Mouse (Mus musculus) CH12.LX (cell line): ENCODE measurements at regions not wholly inside any gene's neighbourhood (a gene's known extent, or its start where the extent isn't known, plus 50 kb on each side); places are given as distances from the start of the nearest gene placed in this dataset.

Experiments
- DNase-seq: peaks from one replicate; pipeline ENCODE4 v3.0.0-alpha.2; 2013; ENCODE audit errors: extremely low read depth
- H3K27ac ChIP-seq: 2 replicates; pipeline ENCODE4 v1.5.1; 2012; ENCODE audit warnings: low read depth, mild to moderate bottlenecking, control low read depth, moderate library complexity; ENCODE audit not compliant: insufficient read depth
- H3K27me3 ChIP-seq: replicated peaks from 2 replicates; pipeline ENCODE3; 2012; ENCODE audit warnings: inconsistent platforms
- H3K36me3 ChIP-seq, 2 experiments: replicated peaks in 1 of 2; 2 replicates each; pipeline versions ENCODE3 to v1.6.1; 2012; ENCODE audit warnings: inconsistent platforms in 1 of 2, low read length in 1 of 2, mild to moderate bottlenecking in 1 of 2, mixed read lengths in 1 of 2, moderate library complexity in 1 of 2; ENCODE audit not compliant: control insufficient read depth in 1 of 2, insufficient read depth in 1 of 2
- H3K4me1 ChIP-seq, 2 experiments: 2 replicates each; pipeline ENCODE4 v1.6.1; 2012; ENCODE audit warnings: inconsistent platforms in 1 of 2, moderate library complexity in 1 of 2; ENCODE audit not compliant: insufficient read depth in 2 of 2, control insufficient read depth in 1 of 2
- H3K4me2 ChIP-seq: 2 replicates; pipeline ENCODE4 v1.6.1; 2012; ENCODE audit warnings: low read depth, mild to moderate bottlenecking, control low read depth; ENCODE audit not compliant: poor library complexity, insufficient read depth, severe bottlenecking
- H3K4me3 ChIP-seq, 3 experiments: fragments of 150-350 bp in 1 of 3; sonication (generic) in 1 of 3; replicated peaks in 1 of 3; 2 replicates each; pipeline versions ENCODE3 to v1.5.1; 2011 to 2012; ENCODE audit warnings: low read depth in 2 of 3, low read length in 2 of 3, mild to moderate bottlenecking in 2 of 3, moderate library complexity in 2 of 3, control low read depth in 1 of 3, improper control_type of control experiment in 1 of 3, inconsistent platforms in 1 of 3, mixed read lengths in 1 of 3; ENCODE audit not compliant: poor library complexity in 1 of 3
- H3K79me2 ChIP-seq: replicated peaks from 2 replicates; pipeline ENCODE4 v1.6.1; 2012; ENCODE audit warnings: mild to moderate bottlenecking, moderate library complexity; ENCODE audit not compliant: control insufficient read depth, poor library complexity, insufficient read depth, severe bottlenecking; ENCODE audit errors: extremely low read depth
- H3K9ac ChIP-seq: 2 replicates; pipeline ENCODE4 v1.6.1; 2012; ENCODE audit warnings: low read depth, mild to moderate bottlenecking, control low read depth, moderate library complexity; ENCODE audit not compliant: insufficient read depth
- H3K9me3 ChIP-seq: replicated peaks from 2 replicates; pipeline ENCODE3; 2012; ENCODE audit warnings: low read length, inconsistent platforms, mixed read lengths
- CTCF ChIP-seq, 2 experiments: IDR thresholded peaks in 1 of 2; conservative IDR thresholded peaks in 1 of 2; 2 replicates each; pipeline ENCODE4 v1.5.1; 2011 to 2012; ENCODE audit warnings: low read depth in 2 of 2, low read length in 2 of 2, improper control_type of control experiment in 1 of 2, inconsistent platforms in 1 of 2, mild to moderate bottlenecking in 1 of 2, moderate library complexity in 1 of 2
- EP300 ChIP-seq: IDR thresholded peaks from 2 replicates; pipeline ENCODE4 v1.6.1; 2011; ENCODE audit warnings: low read length, improper control_type of control experiment
- ETS1 ChIP-seq: conservative IDR thresholded peaks from 2 replicates; pipeline ENCODE4 v1.6.1; 2012; ENCODE audit warnings: low read depth, mild to moderate bottlenecking, inconsistent platforms, low read length, improper control_type of control experiment, moderate library complexity
- IRF4 ChIP-seq: IDR thresholded peaks from 2 replicates; pipeline ENCODE4 v1.6.1; 2014; ENCODE audit warnings: low read depth, mild to moderate bottlenecking, inconsistent platforms, low read length, improper control_type of control experiment
- JUN ChIP-seq: IDR thresholded peaks from 2 replicates; pipeline ENCODE4 v1.6.1; 2011; ENCODE audit warnings: low read depth, mild to moderate bottlenecking, low read length, improper control_type of control experiment, moderate library complexity; ENCODE audit not compliant: insufficient read depth
- MAX ChIP-seq: IDR thresholded peaks from 2 replicates; pipeline ENCODE4 v1.6.1; 2011; ENCODE audit warnings: low read length, improper control_type of control experiment
- MAZ ChIP-seq: IDR thresholded peaks from 2 replicates; pipeline ENCODE4 v1.6.1; 2012; ENCODE audit warnings: low read depth, mild to moderate bottlenecking, inconsistent platforms, low read length, improper control_type of control experiment, moderate library complexity
- NELFE ChIP-seq: IDR thresholded peaks from 2 replicates; pipeline ENCODE4 v1.6.1; 2011; ENCODE audit warnings: low read depth, low read length, improper control_type of control experiment
- NRF1 ChIP-seq: IDR thresholded peaks from 2 replicates; pipeline ENCODE4 v1.6.1; 2014; ENCODE audit warnings: low read depth, mild to moderate bottlenecking, inconsistent platforms, low read length, improper control_type of control experiment, moderate library complexity
- POLR2A ChIP-seq: IDR thresholded peaks from 2 replicates; pipeline ENCODE4 v1.6.1; 2011; ENCODE audit warnings: low read depth, mild to moderate bottlenecking, improper control_type of control experiment, low read length
- POLR2AphosphoS2 ChIP-seq: IDR thresholded peaks from 2 replicates; pipeline ENCODE4 v1.6.1; 2011; ENCODE audit warnings: low read depth, low read length, improper control_type of control experiment
- RCOR1 ChIP-seq: conservative IDR thresholded peaks from 2 replicates; pipeline ENCODE4 v1.6.1; 2012; ENCODE audit warnings: low read depth, mild to moderate bottlenecking, inconsistent platforms, low read length, improper control_type of control experiment
- SIN3A ChIP-seq: IDR thresholded peaks from 2 replicates; pipeline ENCODE4 v1.6.1; 2012; ENCODE audit warnings: low read length, improper control_type of control experiment, inconsistent platforms
- SMC3 ChIP-seq: IDR thresholded peaks from 2 replicates; pipeline ENCODE4 v1.6.1; 2011; ENCODE audit warnings: low read depth, low read length, improper control_type of control experiment
- TCF12 ChIP-seq: IDR thresholded peaks from 2 replicates; pipeline ENCODE4 v1.6.1; 2014; ENCODE audit warnings: low read depth, mild to moderate bottlenecking, inconsistent platforms, low read length, improper control_type of control experiment
- USF1 ChIP-seq: IDR thresholded peaks from 2 replicates; pipeline ENCODE4 v1.6.1; 2014; ENCODE audit warnings: low read depth, mild to moderate bottlenecking, inconsistent platforms, low read length, improper control_type of control experiment
- USF2 ChIP-seq: conservative IDR thresholded peaks from 2 replicates; pipeline ENCODE4 v1.6.1; 2011; ENCODE audit warnings: low read depth, low read length, improper control_type of control experiment
- dilution Hi-C: fragments of 300-500 bp; cut with MboI; formaldehyde crosslinking; loops from 2 replicates; pipeline ENCODE4 v1.14.3; 2020; ENCODE audit warnings: low sequenced_read_pairs; ENCODE audit not compliant: extremely low pct_unique_long_range_greater_than_20kb, extremely low pct_ligation_motif_present
- in situ Hi-C: fragments of 300-500 bp; cut with MboI; formaldehyde crosslinking; loops from 3 replicates; pipeline ENCODE4 v1.14.3; 2019; ENCODE audit warnings: low sequenced_read_pairs, low pct_ligation_motif_present, low pct_unique_long_range_greater_than_20kb, mixed read lengths

GRCm38 (mm10) chr14:25155008-25155783, 303.8 kb upstream of the Zmiz1 start:
- Histone ChIP-seq H3K79me2 (no peaks in the 10 kb centered on the region), H3K9me3 (no peaks in the 10 kb centered on the region), H3K27ac (no peak overlapping the region), H3K36me3 (no peaks in the 10 kb centered on the region), H3K4me1 (peaks cover 2 to 15% of the 10 kb centered on the region in 2 experiments; a peak in 3 of 4 replicates), H3K4me3 (no peak overlapping the region), H3K9ac (no peak overlapping the region), H3K4me2 (no peak overlapping the region), H3K27me3 (peaks cover 3% of the 10 kb centered on the region)
- DNase-seq = no peak
- dilution Hi-C loops (no loop called here), in situ Hi-C loops (no loop called here)
- TF ChIP-seq POLR2AphosphoS2 = no peak
- no peak for TF ChIP-seq POLR2A
- TF ChIP-seq USF1 = no peak
- no peak for TF ChIP-seq USF2
- TF ChIP-seq ETS1 = no peak
- no peak for TF ChIP-seq EP300
- no peak for TF ChIP-seq IRF4
- TF ChIP-seq SIN3A = no peak
- no peak for TF ChIP-seq TCF12
- TF ChIP-seq NELFE = no peak
- no peak for TF ChIP-seq SMC3
- no peak for TF ChIP-seq NRF1
- TF ChIP-seq RCOR1 = no peak

DNA sequence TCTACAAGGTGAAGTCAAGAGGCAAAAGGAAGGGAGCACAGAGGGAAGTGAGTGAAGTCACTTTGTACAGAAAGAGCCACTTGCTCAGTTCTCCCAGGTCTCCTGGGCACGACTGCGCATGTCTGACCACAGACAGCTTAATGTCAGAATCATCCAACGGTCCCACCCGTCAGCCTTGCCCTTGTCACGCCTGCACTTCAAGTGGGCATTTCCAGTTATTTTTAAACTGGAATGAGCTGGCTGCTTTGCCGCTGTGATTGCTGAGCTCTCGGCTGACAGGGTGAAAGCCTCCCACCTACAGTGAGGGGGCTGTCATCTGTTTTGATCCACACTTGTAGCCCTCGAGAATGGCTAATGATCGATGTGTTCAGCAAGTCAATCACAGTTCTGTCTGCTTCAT, 302.8 kb upstream of the Zmiz1 start:
- H3K27me3 ChIP-seq = peaks cover 3% of the 10 kb centered on the region
- H3K9ac ChIP-seq = no peak overlapping the region
- in situ Hi-C loops (no loop called here), dilution Hi-C loops (no loop called here)
- no peaks in the 10 kb centered on the region for H3K9me3 ChIP-seq
- peak; percentile 38 for TF ChIP-seq NRF1
- no peak for TF ChIP-seq CTCF (conservative IDR thresholded peaks at IDR 0.05 in 1 of 2, IDR thresholded peaks at IDR 0.05 in 1 of 2; ENCODE audit: low read depth in 2 of 2, low read length in 2 of 2)
- DNase-seq = no peak
- H3K4me1 ChIP-seq = peaks cover 2 to 11% of the 10 kb centered on the region in 2 experiments; a peak in 3 of 4 replicates
- H3K36me3 ChIP-seq = no peaks in the 10 kb centered on the region
- H3K4me3 ChIP-seq = no peak overlapping the region
- no peak overlapping the region for H3K27ac ChIP-seq
- no peaks in the 10 kb centered on the region for H3K79me2 ChIP-seq
- H3K4me2 ChIP-seq = no peak overlapping the region

- TF ChIP-seq MAX (no peak), EP300 (no peak), JUN (no peak), USF1 (no peak), CTCF (conservative IDR thresholded peaks at IDR 0.05 in 1 of 2, IDR thresholded peaks at IDR 0.05 in 1 of 2; ENCODE audit: low read depth in 2 of 2, low read length in 2 of 2) (no peak), MAZ (no peak)
- H3K27me3 ChIP-seq = peaks cover 11% of the 10 kb centered on the region
- H3K79me2 ChIP-seq = no peaks in the 10 kb centered on the region
Observed at GRCm38 (mm10) chr14:25161684-25162321, 297.2 kb upstream of the Zmiz1 start.

More at GRCm38 (mm10) chr14:25161684-25162321, 297.2 kb upstream of the Zmiz1 start:
- no peaks in the 10 kb centered on the region for H3K36me3 ChIP-seq
- no peak overlapping the region for H3K27ac ChIP-seq
- no peak overlapping the region for H3K9ac ChIP-seq
- H3K4me3 ChIP-seq = no peak overlapping the region
- no peaks in the 10 kb centered on the region for H3K9me3 ChIP-seq
- dilution Hi-C loops (no loop called here), in situ Hi-C loops (loop anchor here (10.0 kb wide), 1 partner anchor 173 kb away; no protein-coding TSS in a partner anchor)
- no peak overlapping the region for H3K4me2 ChIP-seq
- DNase-seq = no peak
- H3K4me1 ChIP-seq = no peaks in the 10 kb centered on the region
